Mouse (Mus musculus): ENCODE measurements at regions not wholly inside any gene's neighbourhood (a gene's known extent, or its start where the extent isn't known, plus 50 kb on each side); places are given as distances from the start of the nearest gene placed in this dataset.

DNA sequence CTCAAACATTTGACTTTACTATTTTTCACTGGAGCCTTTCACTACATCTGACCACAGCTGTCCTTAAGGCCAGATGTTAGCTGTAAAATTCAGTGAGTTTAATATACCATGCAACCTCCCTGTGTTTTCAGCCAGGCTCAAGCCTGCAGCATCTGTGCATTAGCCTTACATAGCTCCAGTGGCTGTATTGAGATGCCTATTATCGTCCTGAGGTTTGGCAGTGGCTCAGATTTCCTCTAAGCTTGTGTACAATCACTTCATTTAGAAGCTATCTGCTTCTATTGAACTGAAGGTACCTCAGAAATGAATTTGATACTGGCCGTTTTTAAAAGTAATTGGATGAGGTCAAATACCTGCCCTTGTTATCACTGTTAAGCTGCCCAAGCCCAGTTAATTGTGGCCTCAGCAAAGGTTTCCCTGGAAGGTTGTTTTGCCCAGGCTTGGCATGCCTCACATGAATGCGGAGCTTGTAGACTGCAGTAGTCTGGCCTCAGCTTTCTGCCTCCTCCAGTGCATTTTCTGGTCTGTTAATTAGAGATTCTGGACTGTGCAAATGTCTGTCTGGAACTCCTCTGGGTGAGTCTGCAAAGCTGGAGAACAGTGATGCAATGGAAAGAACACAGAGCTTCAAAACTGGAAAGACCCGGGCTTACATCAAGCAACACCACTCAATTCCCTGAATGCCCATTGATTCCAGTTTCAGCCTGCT is 410.2 kb upstream of the Gli3 start:
- no peak for TF ChIP-seq EP300 (IDR thresholded peaks at IDR 0.05; ENCODE audit: low read depth)
- no peak for TF ChIP-seq CTCF (IDR thresholded peaks at IDR 0.05; ENCODE audit: low read depth)
